Mouse (Mus musculus) limb, embryonic 13.5 days (tissue): ENCODE results near the gene Rimbp3. TPM values are rescaled to one million over a fixed set of nuclear protein-coding genes. Genes with fewer than 3 reads are reported as not detected.
A peak's percentile ranks its signal among the peaks of the same experiment; 100 is the strongest.

Experiments
- ATAC-seq: fragments of 200-750 bp; cut with Nextera tagmentation; 2 replicates; pipeline ENCODE4 v1.8.0; 2017; ENCODE audit warnings: low read depth, moderate number of reproducible peaks, moderate TSS enrichment; ENCODE audit not compliant: low FRiP score
- H3K27ac ChIP-seq: fragments of 300-500 bp; sonication (generic); 2 replicates; pipeline ENCODE4 v1.5.1; 2015; ENCODE audit warnings: inconsistent platforms, mild to moderate bottlenecking, moderate library complexity
- H3K27me3 ChIP-seq: fragments of 300-500 bp; sonication (generic); 2 replicates; pipeline ENCODE4 v1.6.1; 2015; ENCODE audit warnings: mild to moderate bottlenecking, inconsistent platforms
- H3K36me3 ChIP-seq: fragments of 300-500 bp; sonication (generic); 2 replicates; pipeline ENCODE4 v1.6.1; 2015; ENCODE audit warnings: inconsistent platforms, mild to moderate bottlenecking, moderate library complexity
- H3K4me1 ChIP-seq: fragments of 300-500 bp; sonication (generic); 2 replicates; pipeline ENCODE4 v1.6.1; 2015; ENCODE audit warnings: inconsistent platforms
- H3K4me2 ChIP-seq: fragments of 300-500 bp; sonication (generic); replicated peaks from 2 replicates; pipeline ENCODE4 v1.6.1; 2015; ENCODE audit warnings: inconsistent platforms, mild to moderate bottlenecking, moderate library complexity
- H3K4me3 ChIP-seq: fragments of 300-500 bp; sonication (generic); 2 replicates; pipeline ENCODE4 v1.5.1; 2015; ENCODE audit warnings: moderate library complexity, mild to moderate bottlenecking, inconsistent platforms
- H3K9ac ChIP-seq: fragments of 300-500 bp; sonication (generic); 2 replicates; pipeline ENCODE4 v1.6.1; 2015; ENCODE audit warnings: mild to moderate bottlenecking, inconsistent platforms
- H3K9me3 ChIP-seq: fragments of 300-500 bp; sonication (generic); 2 replicates; pipeline ENCODE4 v1.6.1; 2016; ENCODE audit warnings: inconsistent platforms
- WGBS: fragments of 180-500 bp; shearing (Covaris S2); methylation state at CpG from one replicate; pipeline ENCODE4 v1.1.7; 2015; 5-methylcytosine and 5-hydroxymethylcytosine counted together
- polyA plus RNA-seq: library from polyadenylated mRNA; unstranded; fragments of >200 nt; fragmentation: Nextera tagmentation; extraction: Ambion mirVana; gene quantifications from 2 replicates; pipeline ENCODE4 v1.2.1, GENCODE M21; 2015

Gene Rimbp3
- polyA plus RNA-seq, 1 experiment from 2014 or later: 0.38 TPM

- Histone ChIP-seq H3K9me3 (no peaks in the 10 kb centered on the region), H3K9ac (no peak overlapping the region), H3K4me1 (peaks cover 52% of the 10 kb centered on the region), H3K36me3 (no peaks in the 10 kb centered on the region), H3K27ac (no peak overlapping the region), H3K4me3 (no peak overlapping the region), H3K4me2 (no peak overlapping the region), H3K27me3 (no peaks in the 10 kb centered on the region)
- no peak for ATAC-seq
- 60% methylated on average over 4 of the region's 4 CpGs for WGBS
Measured at GRCm38 (mm10) chr16:17247727-17248126, 39.3 kb downstream of the Rimbp3 start.

- Histone ChIP-seq H3K36me3 (no peaks in the 10 kb centered on the region), H3K9me3 (no peaks in the 10 kb centered on the region), H3K27me3 (no peaks in the 10 kb centered on the region), H3K4me2 (no peak overlapping the region), H3K4me3 (no peak overlapping the region), H3K9ac (no peak overlapping the region), H3K27ac (no peak overlapping the region), H3K4me1 (peaks cover 58% of the 10 kb centered on the region)
- ATAC-seq: no peak
- 65% methylated on average over 6 of the region's 6 CpGs for WGBS
Measured at GRCm38 (mm10) chr16:17249135-17249534, 40.7 kb downstream of the Rimbp3 start.

GRCm38 (mm10) chr16:17251539-17251938 lies 43.1 kb downstream of the Rimbp3 start:
- peak; percentile 38; the same call in 1 of the 2 replicates for ATAC-seq

GRCm38 (mm10) chr16:17252086-17252726 lies 43.8 kb downstream of the Rimbp3 start:
- Histone ChIP-seq H3K27me3 (no peaks in the 10 kb centered on the region), H3K9me3 (no peaks in the 10 kb centered on the region), H3K4me2 (no peak overlapping the region), H3K9ac (no peak overlapping the region), H3K36me3 (peaks cover 19% of the 10 kb centered on the region), H3K27ac (peak overlapping the region; percentile 22; the same call in 1 of the 2 replicates), H3K4me3 (no peak overlapping the region), H3K4me1 (peaks cover 63% of the 10 kb centered on the region)
- ATAC-seq: peak; percentile 17; the same call in 1 of the 2 replicates
- 71% methylated on average over 3 of the region's 3 CpGs for WGBS

More at GRCm38 (mm10) chr16:17251539-17251938, 43.1 kb downstream of the Rimbp3 start:
- Histone ChIP-seq H3K4me3 (no peak overlapping the region), H3K27ac (peak overlapping the region; percentile 48; the same call in 1 of the 2 replicates), H3K36me3 (peaks cover 14% of the 10 kb centered on the region), H3K27me3 (no peaks in the 10 kb centered on the region), H3K4me1 (peaks cover 66% of the 10 kb centered on the region), H3K9me3 (no peaks in the 10 kb centered on the region), H3K4me2 (no peak overlapping the region), H3K9ac (no peak overlapping the region)
- WGBS: 37% methylated on average over 3 of the region's 3 CpGs

GRCm38 (mm10) chr16:17252841-17253240 lies 44.4 kb downstream of the Rimbp3 start:
- Histone ChIP-seq H3K27ac (peak overlapping the region; percentile 22; the same call in 1 of the 2 replicates), H3K9ac (peak overlapping the region; percentile 39; the same call in 1 of the 2 replicates), H3K36me3 (peaks cover 25% of the 10 kb centered on the region), H3K9me3 (no peaks in the 10 kb centered on the region), H3K4me3 (no peak overlapping the region), H3K4me2 (no peak overlapping the region), H3K4me1 (peaks cover 56% of the 10 kb centered on the region), H3K27me3 (no peaks in the 10 kb centered on the region)
- WGBS: 55% methylated on average over 7 of the region's 7 CpGs
- no peak for ATAC-seq

- Histone ChIP-seq H3K4me2 (no peak overlapping the region), H3K9ac (no peak overlapping the region), H3K27ac (no peak overlapping the region), H3K4me3 (no peak overlapping the region), H3K9me3 (no peaks in the 10 kb centered on the region), H3K27me3 (no peaks in the 10 kb centered on the region), H3K4me1 (peaks cover 55% of the 10 kb centered on the region), H3K36me3 (peaks cover 38% of the 10 kb centered on the region)
- WGBS: 39% methylated on average over 4 of the region's 4 CpGs
- ATAC-seq: no peak
Measured at GRCm38 (mm10) chr16:17254005-17254597, 45.7 kb downstream of the Rimbp3 start.

- Histone ChIP-seq H3K4me3 (no peak overlapping the region), H3K36me3 (peaks cover 49% of the 10 kb centered on the region)
Measured at GRCm38 (mm10) chr16:17255270-17255669, 46.9 kb downstream of the Rimbp3 start.

GRCm38 (mm10) chr16:17257359-17257821 lies 49.0 kb downstream of the Rimbp3 start:
- Histone ChIP-seq H3K4me2 (no peak overlapping the region), H3K27ac (no peak overlapping the region), H3K9me3 (no peaks in the 10 kb centered on the region), H3K27me3 (no peaks in the 10 kb centered on the region), H3K9ac (no peak overlapping the region), H3K4me3 (no peak overlapping the region), H3K36me3 (peaks cover 66% of the 10 kb centered on the region), H3K4me1 (peaks cover 29% of the 10 kb centered on the region)
- no peak for ATAC-seq
- 92% methylated on average over 9 of the region's 9 CpGs for WGBS

More at GRCm38 (mm10) chr16:17255270-17255669, 46.9 kb downstream of the Rimbp3 start:
- H3K4me1 ChIP-seq: peaks cover 49% of the 10 kb centered on the region
- no peaks in the 10 kb centered on the region for H3K9me3 ChIP-seq
- ATAC-seq: no peak
- H3K27me3 ChIP-seq: no peaks in the 10 kb centered on the region
- no peak overlapping the region for H3K9ac ChIP-seq
- 38% methylated on average over 2 of the region's 2 CpGs for WGBS
- no peak overlapping the region for H3K4me2 ChIP-seq
- H3K27ac ChIP-seq: peak overlapping the region; percentile 10; the same call in 1 of the 2 replicates

- Histone ChIP-seq H3K36me3 (peaks cover 71% of the 10 kb centered on the region), H3K9ac (no peak overlapping the region), H3K27me3 (no peaks in the 10 kb centered on the region), H3K4me1 (peaks cover 13% of the 10 kb centered on the region), H3K4me2 (no peak overlapping the region), H3K9me3 (no peaks in the 10 kb centered on the region), H3K4me3 (no peak overlapping the region), H3K27ac (no peak overlapping the region)
- 93% methylated on average over 12 of the region's 12 CpGs for WGBS
- no peak for ATAC-seq
Measured at GRCm38 (mm10) chr16:17258917-17259316, 50.5 kb downstream of the Rimbp3 start.

GRCm38 (mm10) chr16:17261341-17261740 lies 52.9 kb downstream of the Rimbp3 start:
- no peak overlapping the region for H3K4me3 ChIP-seq
- no peak for ATAC-seq
- H3K27ac ChIP-seq: no peak overlapping the region
- H3K4me2 ChIP-seq: no peak overlapping the region
- 0 out of 2 replicates have a peak, but pooled peaks cover 3% of the 10 kb centered on the region for H3K4me1 ChIP-seq
- H3K9ac ChIP-seq: no peak overlapping the region
- H3K9me3 ChIP-seq: no peaks in the 10 kb centered on the region
- 78% methylated on average over 1 of the region's 1 CpGs for WGBS
- H3K27me3 ChIP-seq: no peaks in the 10 kb centered on the region
- H3K36me3 ChIP-seq: peaks cover 58% of the 10 kb centered on the region
